Mouse (Mus musculus): Measurements from ENCODE around the gene Slco2b1. TPM values are rescaled to one million over a fixed set of nuclear protein-coding genes. Genes with fewer than 3 reads are reported as not detected.

Gene Slco2b1
- polyA plus RNA-seq, 1 experiment from 2014 or later: 16.8 TPM

- Histone ChIP-seq H3K79me2 (ENCODE audit: inconsistent target) (no peaks in the 10 kb centered on the region), H3K36me3 (ENCODE audit: inconsistent target) (no peaks in the 10 kb centered on the region)
These were observed 56.9 kb downstream of the Slco2b1 start for GRCm38 (mm10) chr7:99654244-99654643.

GRCm38 (mm10) chr7:99649585-99649984 lies 61.6 kb downstream of the Slco2b1 start:
- Histone ChIP-seq H3K79me2 (ENCODE audit: inconsistent target) (no peaks in the 10 kb centered on the region), H3K36me3 (ENCODE audit: inconsistent target) (no peaks in the 10 kb centered on the region), H3K27ac (no peak overlapping the region), H3K4me3 (ENCODE audit: inconsistent target) (no peak overlapping the region)
- 75% methylated on average over 4 of the region's 4 CpGs for WGBS (ENCODE audit: missing documents)

More at GRCm38 (mm10) chr7:99654244-99654643, 56.9 kb downstream of the Slco2b1 start:
- Histone ChIP-seq H3K27ac (no peak overlapping the region), H3K4me3 (ENCODE audit: inconsistent target) (no peak overlapping the region)
- 80% methylated on average over 10 of the region's 11 CpGs for WGBS (ENCODE audit: missing documents)

- Histone ChIP-seq H3K4me3 (ENCODE audit: inconsistent target) (no peak overlapping the region), H3K36me3 (ENCODE audit: inconsistent target) (no peaks in the 10 kb centered on the region), H3K27ac (no peak overlapping the region), H3K79me2 (ENCODE audit: inconsistent target) (no peaks in the 10 kb centered on the region)
- WGBS (ENCODE audit: missing documents): 3% methylated on average over 5 of the region's 6 CpGs
These were observed 62.5 kb downstream of the Slco2b1 start for GRCm38 (mm10) chr7:99648623-99649022.

- H3K79me2 ChIP-seq (ENCODE audit: inconsistent target): no peaks in the 10 kb centered on the region
- no peak overlapping the region for H3K4me3 ChIP-seq (ENCODE audit: inconsistent target)
- 82% methylated on average over 7 of the region's 7 CpGs for WGBS (ENCODE audit: missing documents)
- H3K36me3 ChIP-seq (ENCODE audit: inconsistent target): no peaks in the 10 kb centered on the region
- no peak overlapping the region for H3K27ac ChIP-seq
These were observed 66.4 kb downstream of the Slco2b1 start for GRCm38 (mm10) chr7:99644701-99645100.

GRCm38 (mm10) chr7:99642078-99642477 lies 69.1 kb downstream of the Slco2b1 start:
- no peak overlapping the region for H3K4me3 ChIP-seq (ENCODE audit: inconsistent target)
- 88% methylated on average over 3 of the region's 3 CpGs for WGBS (ENCODE audit: missing documents)
- H3K79me2 ChIP-seq (ENCODE audit: inconsistent target): no peaks in the 10 kb centered on the region
- no peaks in the 10 kb centered on the region for H3K36me3 ChIP-seq (ENCODE audit: inconsistent target)
- H3K27ac ChIP-seq: no peak overlapping the region

- H3K4me3 ChIP-seq (ENCODE audit: inconsistent target): no peak overlapping the region
- no peaks in the 10 kb centered on the region for H3K79me2 ChIP-seq (ENCODE audit: inconsistent target)
- 55% methylated on average over 4 of the region's 4 CpGs for WGBS (ENCODE audit: missing documents)
- no peaks in the 10 kb centered on the region for H3K36me3 ChIP-seq (ENCODE audit: inconsistent target)
- no peak overlapping the region for H3K27ac ChIP-seq
These were observed 69.9 kb downstream of the Slco2b1 start for GRCm38 (mm10) chr7:99641245-99641644.

- 80% methylated on average over 8 of the region's 8 CpGs for WGBS (ENCODE audit: missing documents)
- Histone ChIP-seq H3K36me3 (ENCODE audit: inconsistent target) (no peaks in the 10 kb centered on the region), H3K4me3 (ENCODE audit: inconsistent target) (no peak overlapping the region), H3K27ac (no peak overlapping the region), H3K79me2 (ENCODE audit: inconsistent target) (no peaks in the 10 kb centered on the region)
These were observed 77.0 kb downstream of the Slco2b1 start for GRCm38 (mm10) chr7:99633966-99634665.

- Histone ChIP-seq H3K36me3 (ENCODE audit: inconsistent target) (no peaks in the 10 kb centered on the region), H3K79me2 (ENCODE audit: inconsistent target) (no peaks in the 10 kb centered on the region), H3K27ac (no peak overlapping the region), H3K4me3 (ENCODE audit: inconsistent target) (no peak overlapping the region)
- WGBS (ENCODE audit: missing documents): 17% methylated on average over 6 of the region's 6 CpGs
These were observed 78.9 kb downstream of the Slco2b1 start for GRCm38 (mm10) chr7:99632286-99632685.

GRCm38 (mm10) chr7:99627366-99627765 lies 83.8 kb downstream of the Slco2b1 start:
- H3K4me3 ChIP-seq (ENCODE audit: inconsistent target): no peak overlapping the region

GRCm38 (mm10) chr7:99626376-99627270 lies 84.5 kb downstream of the Slco2b1 start, which contains the start of gene Tpbgl:
Gene Tpbgl (minus strand): TSS chr7:99627103.
- H3K27ac ChIP-seq: no peak within 1 kb of the TSS
- no peak within 1 kb of the TSS for H3K4me3 ChIP-seq (ENCODE audit: inconsistent target)
- H3K79me2 ChIP-seq (ENCODE audit: inconsistent target): no peaks in the 10 kb centered on the region
- WGBS (ENCODE audit: missing documents): under 1% methylated on average over 65 of the region's 83 CpGs
- no peaks in the 10 kb centered on the region for H3K36me3 ChIP-seq (ENCODE audit: inconsistent target)

More at GRCm38 (mm10) chr7:99627366-99627765, 83.8 kb downstream of the Slco2b1 start:
- WGBS (ENCODE audit: missing documents): 13% methylated on average over 7 of the region's 7 CpGs
- Histone ChIP-seq H3K79me2 (ENCODE audit: inconsistent target) (no peaks in the 10 kb centered on the region), H3K36me3 (ENCODE audit: inconsistent target) (no peaks in the 10 kb centered on the region), H3K27ac (no peak overlapping the region)

- WGBS (ENCODE audit: missing documents): under 1% methylated on average over 78 of the region's 81 CpGs
- Histone ChIP-seq H3K79me2 (ENCODE audit: inconsistent target) (no peaks in the 10 kb centered on the region), H3K4me3 (ENCODE audit: inconsistent target) (no peak overlapping the region), H3K36me3 (ENCODE audit: inconsistent target) (no peaks in the 10 kb centered on the region), H3K27ac (no peak overlapping the region)
These were observed 85.3 kb downstream of the Slco2b1 start for GRCm38 (mm10) chr7:99625722-99626375.

GRCm38 (mm10) chr7:99618860-99619259 lies 92.3 kb downstream of the Slco2b1 start:
- 8% methylated on average over 3 of the region's 3 CpGs for WGBS (ENCODE audit: missing documents)
- H3K27ac ChIP-seq: no peak overlapping the region
- H3K36me3 ChIP-seq (ENCODE audit: inconsistent target): no peaks in the 10 kb centered on the region
- H3K4me3 ChIP-seq (ENCODE audit: inconsistent target): no peak overlapping the region
- no peaks in the 10 kb centered on the region for H3K79me2 ChIP-seq (ENCODE audit: inconsistent target)

GRCm38 (mm10) chr7:99618264-99618663 lies 92.9 kb downstream of the Slco2b1 start:
- H3K36me3 ChIP-seq (ENCODE audit: inconsistent target): no peaks in the 10 kb centered on the region
- no peaks in the 10 kb centered on the region for H3K79me2 ChIP-seq (ENCODE audit: inconsistent target)
- WGBS (ENCODE audit: missing documents): 86% methylated on average over 2 of the region's 2 CpGs
- no peak overlapping the region for H3K27ac ChIP-seq
- H3K4me3 ChIP-seq (ENCODE audit: inconsistent target): no peak overlapping the region
